Mouse (Mus musculus): ENCODE data around the gene Gfi1b.

GRCm38 (mm10) chr2:28650526-28650925, 28.7 kb upstream of the Gfi1b start:
- TF ChIP-seq CTCF (IDR thresholded peaks at IDR 0.05; ENCODE audit: low read depth, low read length) (no peak), POLR2A (IDR thresholded peaks at IDR 0.05; ENCODE audit: borderline replicate concordance, low read depth, low read length) (no peak)

All from bone marrow macrophage, adult 2 months (primary cell).